Mouse (Mus musculus) lung, postnatal 4 days (tissue): ENCODE measurements at regions not wholly inside any gene's neighbourhood (a gene's known extent, or its start where the extent isn't known, plus 50 kb on each side); places are given as distances from the start of the nearest gene placed in this dataset.
"Not testable (repeated sequence)": the region's sequence is repeated elsewhere in the genome, so short reads cannot be mapped to it uniquely, and the experiment has no call there.

Experiments used
- DNase-seq, 2 experiments: peaks; one replicate each; pipeline ENCODE4 v3.0.0; 2021

- no peak for DNase-seq
Observed at GRCm38 (mm10) chr3:69669541-69669940, 52.2 kb upstream of the Nmd3 start.

DNA sequence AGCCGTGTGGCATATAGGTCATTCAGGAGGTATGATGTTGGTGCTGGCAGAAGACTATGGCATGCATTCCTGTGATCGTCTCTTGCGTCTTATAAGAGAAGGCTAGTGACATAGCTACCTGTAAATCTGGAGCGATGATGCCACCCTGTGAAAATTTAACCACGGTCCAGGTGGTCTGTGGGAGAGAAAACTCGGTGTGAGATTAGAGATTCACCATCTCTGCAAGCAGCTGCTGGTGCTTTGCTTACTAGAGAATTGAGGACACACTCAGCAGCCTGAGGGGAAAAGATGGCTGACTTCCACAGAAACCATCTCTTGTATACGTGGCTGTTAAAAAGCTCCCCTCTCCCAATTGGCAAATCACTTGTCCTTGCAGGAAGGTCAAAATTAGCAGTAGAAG lies 54.0 kb upstream of the Nmd3 start:
- no peak for DNase-seq

DNA sequence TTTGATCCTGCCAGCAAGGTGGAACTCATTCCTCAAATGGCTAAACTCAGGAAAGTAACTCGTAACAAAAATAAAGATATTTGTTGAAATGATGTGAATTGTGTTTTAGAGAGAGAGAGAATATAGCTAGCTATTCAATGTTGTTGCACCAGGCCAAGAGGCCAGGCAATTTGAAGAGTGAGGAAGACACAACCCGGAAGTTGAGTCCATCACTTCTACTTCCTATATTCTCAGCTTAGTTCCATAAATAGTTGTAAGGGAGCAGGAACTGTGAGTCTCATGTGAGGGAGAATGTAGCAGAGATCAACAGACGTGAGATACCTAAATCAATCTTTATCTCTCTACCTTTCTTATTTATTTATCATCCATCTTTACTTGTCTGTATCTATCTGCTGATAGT lies 54.4 kb upstream of the Nmd3 start:
- no peak for DNase-seq

GRCm38 (mm10) chr3:69664277-69664676 lies 57.5 kb upstream of the Nmd3 start:
- no peak for DNase-seq

DNA sequence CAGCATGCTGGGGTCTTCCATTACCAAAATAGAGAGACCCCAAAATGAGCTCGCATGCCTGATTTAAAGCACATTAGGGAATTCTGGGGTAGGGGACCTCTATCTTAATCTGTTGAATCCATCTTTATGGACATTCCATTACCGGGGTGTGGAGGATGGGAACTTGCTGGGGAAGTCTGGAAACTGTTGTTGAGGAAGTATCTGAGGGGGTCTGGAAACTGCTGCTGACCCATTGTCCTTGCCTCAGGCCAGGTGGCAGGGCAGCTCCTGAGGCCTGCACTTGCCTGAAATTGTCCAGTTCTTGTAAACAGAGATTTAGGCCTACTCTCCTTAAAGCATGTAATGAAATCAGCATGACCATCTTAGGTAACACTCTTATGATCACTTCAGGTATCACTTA lies 59.4 kb upstream of the B3galnt1 start:
- DNase-seq, result no peak

DNA sequence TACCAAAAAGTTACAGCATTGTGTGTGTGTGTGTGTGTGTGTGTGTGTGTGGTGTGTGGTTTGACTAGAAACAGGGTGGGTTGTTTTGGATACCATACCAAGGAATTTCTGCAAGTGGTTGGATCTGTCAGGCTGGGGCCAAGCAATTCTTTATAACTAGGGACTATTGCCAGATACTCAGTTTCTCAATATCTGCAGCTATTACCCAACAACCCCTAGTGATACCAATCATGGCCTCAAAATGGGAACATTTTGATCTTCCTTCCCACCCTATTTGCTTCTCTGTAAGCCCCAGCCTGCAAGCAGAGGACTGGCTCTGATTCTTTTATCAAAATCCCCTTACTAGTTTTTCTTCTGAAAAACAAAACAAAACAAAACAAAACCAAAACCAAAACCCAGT lies 58.8 kb upstream of the B3galnt1 start:
- DNase-seq, result no peak

DNA sequence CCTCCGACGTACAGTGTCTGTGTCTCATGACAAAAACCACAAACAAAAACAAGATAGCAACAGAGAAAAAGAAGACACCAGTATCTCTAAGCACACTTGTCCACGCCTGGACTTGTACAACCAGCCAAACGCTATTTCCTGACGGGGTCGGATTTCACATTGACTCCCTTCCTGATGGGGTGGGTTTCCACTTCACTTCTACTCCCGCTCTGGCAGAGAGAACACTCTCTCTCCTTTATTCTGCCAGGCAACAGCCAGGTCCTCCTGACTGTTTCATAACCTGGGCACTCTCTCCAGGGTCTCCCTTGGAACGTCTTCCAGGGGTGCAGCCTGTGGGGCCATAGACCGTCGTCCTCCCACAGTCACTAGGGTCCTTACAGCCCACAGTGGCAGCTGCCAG lies 56.9 kb upstream of the B3galnt1 start:
- DNase-seq, result not testable (repeated sequence)

GRCm38 (mm10) chr3:69655001-69655400 lies 56.2 kb upstream of the B3galnt1 start:
- DNase-seq, result peak; percentile 29 to 36

DNA sequence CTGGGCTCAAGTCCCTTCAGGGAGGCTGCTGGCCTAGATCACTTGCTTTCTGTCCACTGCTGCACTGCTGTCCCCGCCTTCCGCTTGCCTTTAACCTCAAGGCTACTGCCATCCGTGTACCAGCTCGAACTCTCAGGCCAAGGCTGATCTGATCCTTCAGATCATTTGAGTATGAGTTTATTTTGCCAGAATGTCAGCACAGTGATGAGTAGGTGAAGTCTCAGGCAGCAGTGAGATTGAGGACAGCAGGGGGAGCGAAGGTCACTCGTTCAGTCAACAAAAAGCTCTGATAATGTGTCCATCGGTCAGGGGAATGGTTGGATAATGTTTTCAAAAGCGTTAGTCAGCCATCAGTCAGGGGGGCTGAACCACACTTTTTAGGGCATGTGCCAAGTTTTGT lies 54.6 kb upstream of the B3galnt1 start:
- not testable (repeated sequence) for DNase-seq

DNA sequence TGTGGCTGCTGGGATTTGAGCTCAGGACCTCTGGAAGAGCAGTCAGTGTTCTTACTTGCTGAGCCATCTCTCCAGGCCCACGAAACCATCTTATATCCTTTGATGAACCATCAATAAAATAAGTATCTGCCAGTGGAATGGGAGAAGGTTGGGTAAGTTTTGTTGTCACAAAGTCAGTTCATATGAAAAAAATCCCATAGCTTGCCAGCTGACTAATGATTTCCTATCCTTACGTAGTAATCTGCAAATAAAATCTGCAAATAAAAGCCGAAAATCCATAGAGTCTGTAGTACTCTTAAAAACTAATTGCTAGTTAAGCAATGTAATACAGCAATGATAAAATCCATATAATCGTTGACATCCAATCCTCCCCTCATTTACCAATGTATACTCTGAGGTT lies 50.8 kb upstream of the B3galnt1 start:
- DNase-seq, result no peak
